Mouse (Mus musculus) T-cell, adult 66 days (primary cell): Measurements from ENCODE around the gene Anapc15. TPM values are rescaled to one million over a fixed set of nuclear protein-coding genes. Genes with fewer than 3 reads are reported as not detected.

ENCODE experiments used
- total RNA-seq, 2 experiments: library from RNA; stranded (reverse); gene quantifications; 3 replicates in 1 of 2; 4 replicates in 1 of 2; pipeline ENCODE4 v1.2.4; 2023

The Anapc15 gene
- 10 to 100 TPM; 36.0 to 56.9 TPM for total RNA-seq

GRCm38 (mm10) chr7:101863415-101863814 lies at the start of gene Anapc15:
Anapc15 (plus strand) TSS chr7:101863715.

GRCm38 (mm10) chr7:101817861-101818401 lies 45.6 kb upstream of the Anapc15 start, which contains the start of gene Phox2a:
Phox2a (plus strand) TSS chr7:101818313.

DNA sequence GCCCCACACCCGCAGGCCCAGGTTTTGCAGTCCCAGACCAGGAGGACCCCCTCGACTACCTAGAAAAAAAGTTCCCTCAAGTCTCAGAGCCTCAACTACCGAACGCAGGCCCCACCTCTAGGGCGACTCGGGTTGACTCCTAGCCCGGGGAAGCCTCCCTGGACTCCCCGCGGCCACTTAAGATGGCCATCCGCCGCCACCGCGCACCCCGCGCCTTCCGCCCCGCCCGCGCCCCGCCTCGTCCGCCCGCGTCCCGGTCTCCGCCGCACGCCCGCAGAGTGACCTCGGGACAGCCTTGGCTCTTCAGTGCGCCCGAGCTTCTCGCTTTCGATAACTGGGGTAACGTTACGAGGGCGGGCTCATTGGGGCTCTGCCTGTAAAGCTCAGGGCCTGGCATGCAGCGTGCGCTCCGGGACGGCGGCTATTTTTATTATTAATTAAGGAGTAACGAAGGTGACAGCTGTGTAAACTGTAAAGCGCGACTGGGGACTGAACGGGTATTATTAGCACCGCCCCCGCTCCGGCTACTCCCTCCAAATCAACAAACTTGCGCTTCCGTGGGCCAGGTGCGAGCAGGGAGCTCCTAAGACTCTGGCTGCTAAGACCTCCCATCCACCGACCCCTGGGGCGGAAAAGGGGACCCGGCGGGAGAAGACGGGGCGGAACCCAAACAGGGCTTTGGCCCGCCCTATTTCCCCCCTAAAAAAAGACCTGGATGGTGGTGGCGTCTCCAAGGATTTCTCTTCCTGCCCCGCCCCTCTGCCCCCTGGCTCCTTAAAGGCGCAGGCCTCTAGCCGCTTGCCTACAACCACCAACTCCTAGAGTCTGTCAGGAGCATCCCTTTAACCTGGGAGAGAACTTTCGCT lies 25.7 kb upstream of the Anapc15 start, which contains the start of gene Inppl1:
Gene Inppl1, minus strand, starts transcription at position 624 of the 866 bp plus-strand sequence.

DNA sequence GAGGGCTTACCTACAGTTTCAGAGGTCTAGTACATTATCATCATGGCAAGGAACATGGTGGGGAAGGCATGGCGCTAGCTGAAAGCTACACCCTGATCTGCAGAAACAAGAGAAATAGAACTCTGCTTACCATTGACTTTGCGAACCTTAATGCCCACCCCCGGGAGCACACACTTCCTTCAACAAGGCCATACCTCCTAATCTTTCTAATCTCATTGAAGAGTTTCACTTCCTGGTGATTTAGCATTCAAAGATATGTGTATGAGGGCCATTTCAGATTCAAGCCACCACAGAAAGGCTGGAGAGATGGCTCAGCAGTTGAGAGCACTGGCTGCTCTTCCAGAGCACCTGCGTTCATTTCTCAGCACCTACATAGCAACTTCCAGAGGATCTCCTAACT lies 6.4 kb upstream of the Anapc15 start, which contains the start of gene Folr2:
Gene Folr2, minus strand, starts transcription at position 101 of the 400 bp plus-strand sequence.

DNA sequence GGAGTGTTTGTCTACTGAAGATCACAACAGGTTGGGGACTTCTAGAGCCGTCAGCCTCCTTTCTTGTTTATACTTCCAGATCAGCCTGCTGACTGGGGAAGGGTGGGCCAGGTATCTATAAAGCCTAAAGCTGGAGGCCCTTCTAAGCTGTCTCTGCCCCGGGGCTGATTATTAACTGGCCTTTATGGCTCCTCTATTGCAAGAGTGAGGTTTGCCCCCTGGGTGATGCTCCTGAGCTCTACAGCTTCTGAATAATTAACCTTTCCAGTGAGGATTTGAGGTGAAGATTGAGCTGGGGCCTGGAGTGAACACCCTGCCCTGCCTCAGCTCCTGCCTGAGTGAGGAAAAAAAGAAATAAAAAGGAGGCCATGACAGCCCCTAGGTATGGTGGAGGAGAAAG lies 7.1 kb downstream of the Anapc15 start, which contains the start of gene Folr1:
Gene Folr1, minus strand, starts transcription at position 160 of the 400 bp plus-strand sequence.

DNA sequence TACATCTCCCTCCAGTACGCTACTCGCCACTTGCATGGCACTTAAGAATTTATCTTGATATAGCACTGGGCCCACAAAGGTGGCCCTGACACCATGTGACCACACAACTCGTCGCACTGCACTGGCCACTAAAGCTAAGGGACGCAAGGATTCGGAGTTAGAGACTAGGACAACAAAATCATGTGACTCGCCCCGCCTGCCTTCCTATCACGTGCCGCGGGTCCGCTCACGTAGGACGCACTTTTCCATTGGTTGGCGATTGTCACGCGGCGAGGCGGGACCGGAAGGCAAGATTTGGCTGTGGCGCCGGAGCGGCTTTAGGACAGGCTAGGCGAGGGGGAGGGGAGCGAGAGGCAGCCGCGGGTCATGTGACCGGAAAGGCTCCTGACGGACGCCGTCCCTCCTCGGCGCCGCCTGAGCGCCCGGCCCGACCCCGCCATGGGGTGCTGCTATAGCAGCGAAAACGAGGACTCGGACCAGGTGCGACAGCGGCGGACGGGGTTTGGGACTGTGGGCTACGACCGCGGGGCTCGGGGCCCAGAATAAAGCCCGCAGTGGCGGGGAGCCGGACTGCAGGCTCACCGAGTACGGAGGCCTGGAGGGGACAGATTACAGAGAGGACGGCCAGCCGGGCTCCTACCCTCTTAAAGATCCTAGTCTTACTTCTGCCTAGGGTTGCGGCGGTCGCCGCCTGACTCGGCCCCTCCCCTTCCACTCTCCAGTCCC lies 42.2 kb downstream of the Anapc15 start, which contains the start of gene Lamtor1:
Gene Lamtor1, plus strand, starts transcription at position 344 of the 726 bp plus-strand sequence.

DNA sequence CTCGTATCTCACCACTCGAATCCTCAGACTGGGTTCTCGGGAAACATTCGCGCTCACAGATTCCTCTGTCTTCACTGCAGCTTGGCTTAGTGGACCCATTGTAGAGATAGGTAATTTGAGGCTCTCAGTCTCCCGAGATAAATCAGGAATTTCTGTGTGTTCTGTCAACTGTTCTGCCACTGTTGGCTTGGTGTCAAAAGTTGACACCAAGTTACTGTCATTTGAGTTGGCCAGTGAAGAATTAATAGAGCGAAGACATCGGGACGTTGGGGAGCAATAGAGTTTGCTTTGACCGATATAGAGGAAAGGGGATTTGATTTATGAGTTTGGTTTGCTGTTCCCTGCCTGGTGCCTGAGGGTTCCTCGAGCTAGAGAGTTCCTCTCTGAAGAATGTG lies 42.8 kb downstream of the Anapc15 start, which contains the start of gene Tomt:
Gene Tomt, minus strand, starts transcription at position 73 of the 395 bp plus-strand sequence.

GRCm38 (mm10) chr7:101933751-101934240 lies 70.3 kb downstream of the Anapc15 start, which contains the start of the genes Lrrc51 and Numa1:
Lrrc51 (minus strand) TSS chr7:101933895.
Numa1 (plus strand) TSS chr7:101934111.

Other genes starting within 250 kb of the Anapc15 start
- gene Clpb, start 200.1 kb upstream of the Anapc15 start, total RNA-seq = 10 to 100 TPM; 22.3 to 24.7 TPM
- gene Phox2a, start 45.4 kb upstream of the Anapc15 start, total RNA-seq = not detected
- gene Inppl1, start 25.5 kb upstream of the Anapc15 start, total RNA-seq = 10 to 100 TPM; 14.6 to 17.7 TPM
- gene Folr2, start 6.5 kb upstream of the Anapc15 start, total RNA-seq = not detected
- not detected for gene Folr1, start 7.1 kb downstream of the Anapc15 start, total RNA-seq
- gene Lamtor1, start 42.2 kb downstream of the Anapc15 start, total RNA-seq = 10 to 100 TPM; 64.2 to 67.1 TPM
- not detected for gene Tomt, start 42.6 kb downstream of the Anapc15 start, total RNA-seq
- 1 to 10 TPM; 1.5 to 2.1 TPM for gene Lrrc51, start 70.2 kb downstream of the Anapc15 start, total RNA-seq
- 100 to 1,000 TPM; 318 to 347 TPM for gene Numa1, start 70.4 kb downstream of the Anapc15 start, total RNA-seq
- gene Il18bp, start 155.0 kb downstream of the Anapc15 start, total RNA-seq = 10 to 100 TPM; 13.5 to 15.8 TPM
- 10 to 100 TPM; 35.6 to 39.4 TPM for gene Rnf121, start 201.8 kb downstream of the Anapc15 start, total RNA-seq
- gene Xndc1, start 201.8 kb downstream of the Anapc15 start, total RNA-seq = 10 to 100 TPM; 40.8 to 52.2 TPM
- gene Xntrpc, start 202.0 kb downstream of the Anapc15 start, total RNA-seq = 1 to 10 TPM; 7.6 to 7.9 TPM
- gene Trpc2, start 219.4 kb downstream of the Anapc15 start, total RNA-seq = 1 to 10 TPM in 1 of 2 experiments, under 1 TPM in 1; 0.50 to 1.8 TPM
- under 1 TPM in 1 of 2 experiments, not detected in 1; 0.38 TPM for gene Art1, start 238.0 kb downstream of the Anapc15 start, total RNA-seq
- gene Art5, start 245.8 kb downstream of the Anapc15 start, total RNA-seq = under 1 TPM; 0.61 to 0.77 TPM